Mouse (Mus musculus): ENCODE results near the gene Sh2b3.

DNA sequence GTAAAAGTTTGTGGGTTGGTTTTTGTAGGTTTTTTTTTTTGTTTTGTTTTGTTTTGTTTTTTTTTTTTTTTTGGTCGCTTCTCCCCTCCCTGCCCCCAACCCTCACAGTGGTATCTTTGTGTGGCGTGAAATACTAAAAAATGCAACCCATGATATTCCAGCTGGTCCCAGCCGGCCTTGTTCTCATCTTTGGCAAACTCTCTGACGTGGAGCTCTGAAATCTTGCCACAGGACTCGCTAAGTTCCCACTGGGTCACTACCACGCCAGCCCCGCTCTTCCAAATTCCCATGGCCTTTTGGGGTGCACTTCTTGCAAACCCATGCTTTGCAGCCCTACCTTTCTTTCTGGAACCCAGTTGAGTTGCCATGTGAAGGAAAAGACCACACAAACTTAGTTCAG lies 67.6 kb downstream of the Sh2b3 start:
- TF ChIP-seq CTCF (IDR thresholded peaks at IDR 0.05; ENCODE audit: low read depth) (no peak), EP300 (optimal IDR thresholded peaks at IDR 0.05) (no peak)
